Mouse (Mus musculus) heart, postnatal 0 days (tissue): ENCODE results near the gene 1700019N19Rik. TPM values are rescaled to one million over a fixed set of nuclear protein-coding genes. Genes with fewer than 3 reads are reported as not detected.

ENCODE experiments used
- ATAC-seq: fragments of 200-750 bp; cut with Nextera tagmentation; 2 replicates; pipeline ENCODE4 v1.8.0; 2017; ENCODE audit warnings: low read depth, moderate number of reproducible peaks, moderate library complexity; ENCODE audit not compliant: insufficient read depth
- DNase-seq: peaks from one replicate; pipeline ENCODE4 v3.0.0-alpha.2; 2016; ENCODE audit warnings: low spot score
- H3K27ac ChIP-seq: fragments of 300-500 bp; sonication (generic); 2 replicates; pipeline ENCODE4 v1.5.1; 2014; ENCODE audit warnings: low read depth, mild to moderate bottlenecking
- H3K27me3 ChIP-seq: fragments of 300-500 bp; sonication (generic); 2 replicates; pipeline ENCODE4 v1.6.1; 2014; ENCODE audit warnings: low read length, mixed read lengths; ENCODE audit not compliant: control insufficient read depth, insufficient read depth
- H3K36me3 ChIP-seq: fragments of 300-500 bp; sonication (generic); replicated peaks from 2 replicates; pipeline ENCODE4 v1.6.1; 2014; ENCODE audit warnings: low read length, mixed read lengths; ENCODE audit not compliant: control insufficient read depth, insufficient read depth
- H3K4me1 ChIP-seq: fragments of 300-500 bp; sonication (generic); 2 replicates; pipeline ENCODE4 v1.6.1; 2014; ENCODE audit warnings: antibody characterized with exemption; ENCODE audit not compliant: control insufficient read depth, insufficient read depth
- H3K4me2 ChIP-seq: fragments of 300-500 bp; sonication (generic); 2 replicates; pipeline ENCODE4 v1.6.1; 2014; ENCODE audit warnings: low read depth, mild to moderate bottlenecking, low read length, moderate library complexity
- H3K4me3 ChIP-seq: fragments of 300-500 bp; sonication (generic); 2 replicates; pipeline ENCODE4 v1.5.1; 2014; ENCODE audit warnings: low read depth, low read length
- H3K9ac ChIP-seq: fragments of 300-500 bp; sonication (generic); replicated peaks from 2 replicates; pipeline ENCODE4 v1.6.1; 2014; ENCODE audit warnings: low read depth, low read length, mixed read lengths
- H3K9me3 ChIP-seq: fragments of 300-500 bp; sonication (generic); replicated peaks from 2 replicates; pipeline ENCODE4 v1.6.1; 2016; ENCODE audit warnings: low read length; ENCODE audit not compliant: control insufficient read depth
- CTCF ChIP-seq: IDR thresholded peaks from 2 replicates; pipeline ENCODE4 v1.5.1; 2016; ENCODE audit warnings: antibody characterized with exemption, control low read depth, low read depth
- EP300 ChIP-seq: IDR thresholded peaks from 2 replicates; pipeline ENCODE4 v1.6.1; 2016; ENCODE audit warnings: antibody characterized with exemption, low read depth
- WGBS: fragments of 180-500 bp; shearing (Covaris S2); extraction: QIAGEN DNeasy Blood & Tissue Kit; methylation state at CpG from one replicate; pipeline ENCODE4 v1.1.7; 2014; 5-methylcytosine and 5-hydroxymethylcytosine counted together
- polyA plus RNA-seq: library from polyadenylated mRNA; unstranded; fragments of >200 nt; fragmentation: Nextera tagmentation; extraction: Ambion mirVana; gene quantifications from 2 replicates; pipeline ENCODE4 v1.2.1, GENCODE M21; 2015
- total RNA-seq: library from RNA; depleted of rRNA; stranded (reverse); fragments of >200 nt; gene quantifications from 2 replicates; pipeline ENCODE4 v1.2.3, GENCODE M21; 2014; ENCODE audit warnings: low replicate concordance

Gene 1700019N19Rik
- total and polyA plus RNA-seq, 2 experiments from 2014 or later = not detected

GRCm38 (mm10) chr19:58817398-58817797 lies 23.1 kb upstream of the 1700019N19Rik start:
- 87% methylated on average over 11 of the region's 11 CpGs for WGBS
- H3K27ac ChIP-seq = peak overlapping the region; percentile 78
- TF ChIP-seq CTCF (no peak), EP300 (no peak)

GRCm38 (mm10) chr19:58816453-58817041 lies 22.3 kb upstream of the 1700019N19Rik start:
- ATAC-seq = peak; percentile 39; the same call in 1 of the 2 replicates
- Histone ChIP-seq H3K4me2 (no peak overlapping the region), H3K9ac (no peak overlapping the region), H3K4me1 (peaks cover 28% of the 10 kb centered on the region), H3K9me3 (no peaks in the 10 kb centered on the region), H3K4me3 (no peak overlapping the region), H3K27ac (peak overlapping the region; percentile 78), H3K27me3 (no peaks in the 10 kb centered on the region), H3K36me3 (no peaks in the 10 kb centered on the region)
- peak; percentile 47 for DNase-seq
- WGBS = 52% methylated on average over 17 of the region's 17 CpGs
- TF ChIP-seq EP300 (no peak), CTCF (no peak)

More at GRCm38 (mm10) chr19:58817398-58817797, 23.1 kb upstream of the 1700019N19Rik start:
- peaks cover 28% of the 10 kb centered on the region for H3K4me1 ChIP-seq
- H3K4me3 ChIP-seq = no peak overlapping the region
- no peaks in the 10 kb centered on the region for H3K27me3 ChIP-seq
- no peak for ATAC-seq
- no peak for DNase-seq
- no peak overlapping the region for H3K4me2 ChIP-seq
- H3K9me3 ChIP-seq = no peaks in the 10 kb centered on the region
- no peak overlapping the region for H3K9ac ChIP-seq
- no peaks in the 10 kb centered on the region for H3K36me3 ChIP-seq

DNA sequence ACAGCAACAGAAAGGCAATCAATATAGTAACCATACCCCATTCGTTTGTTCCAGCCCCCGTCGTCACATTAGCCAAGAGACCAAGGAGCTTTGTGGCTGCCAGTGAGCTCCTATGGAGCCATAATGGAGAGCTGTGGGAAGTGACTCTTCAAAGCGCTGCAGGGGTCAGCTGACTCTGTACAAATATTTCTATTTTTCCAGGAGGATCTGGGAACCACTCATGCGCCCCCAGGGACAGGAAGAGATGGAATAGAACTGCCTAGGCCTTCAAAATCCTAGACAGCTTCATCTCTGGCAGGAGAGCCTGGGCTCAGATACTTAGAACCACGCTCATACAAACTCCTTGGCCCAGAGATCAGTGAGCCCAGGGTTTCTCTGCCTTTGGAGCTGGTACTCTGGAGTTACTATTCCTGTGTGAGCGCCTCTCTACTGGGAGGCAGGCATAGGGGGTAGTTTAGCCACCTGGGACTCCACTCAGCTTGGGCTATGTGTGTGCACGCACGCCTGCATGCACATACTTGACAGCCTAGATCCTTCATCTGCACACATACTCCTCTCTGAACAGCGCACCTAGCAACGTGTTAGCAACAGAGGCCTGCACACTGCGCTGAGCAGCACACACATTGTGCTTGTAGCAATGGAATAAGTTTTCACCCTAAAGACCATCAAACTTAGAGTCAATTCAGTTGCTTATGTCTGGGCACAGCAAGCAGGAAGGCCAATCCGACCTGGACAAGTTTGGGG lies 21.1 kb upstream of the 1700019N19Rik start:
- no peak for TF ChIP-seq CTCF
- no peak for TF ChIP-seq EP300
- Histone ChIP-seq H3K9me3 (no peaks in the 10 kb centered on the region), H3K27ac (no peak overlapping the region), H3K9ac (no peak overlapping the region), H3K4me3 (no peak overlapping the region), H3K4me2 (no peak overlapping the region), H3K36me3 (no peaks in the 10 kb centered on the region), H3K27me3 (no peaks in the 10 kb centered on the region), H3K4me1 (peaks cover 28% of the 10 kb centered on the region)
- WGBS = 88% methylated on average over 13 of the region's 13 CpGs
- no peak for DNase-seq
- ATAC-seq = no peak

GRCm38 (mm10) chr19:58810536-58810935 lies 16.3 kb upstream of the 1700019N19Rik start:
- Histone ChIP-seq H3K9me3 (no peaks in the 10 kb centered on the region), H3K4me1 (no peaks in the 10 kb centered on the region), H3K4me2 (no peak overlapping the region), H3K9ac (no peak overlapping the region), H3K27me3 (no peaks in the 10 kb centered on the region), H3K4me3 (no peak overlapping the region), H3K36me3 (peaks cover 1% of the 10 kb centered on the region; the same call in 1 of the 2 replicates), H3K27ac (no peak overlapping the region)
- ATAC-seq = no peak
- TF ChIP-seq EP300 (no peak), CTCF (no peak)
- DNase-seq = no peak
- WGBS = 80% methylated on average over 5 of the region's 5 CpGs

DNA sequence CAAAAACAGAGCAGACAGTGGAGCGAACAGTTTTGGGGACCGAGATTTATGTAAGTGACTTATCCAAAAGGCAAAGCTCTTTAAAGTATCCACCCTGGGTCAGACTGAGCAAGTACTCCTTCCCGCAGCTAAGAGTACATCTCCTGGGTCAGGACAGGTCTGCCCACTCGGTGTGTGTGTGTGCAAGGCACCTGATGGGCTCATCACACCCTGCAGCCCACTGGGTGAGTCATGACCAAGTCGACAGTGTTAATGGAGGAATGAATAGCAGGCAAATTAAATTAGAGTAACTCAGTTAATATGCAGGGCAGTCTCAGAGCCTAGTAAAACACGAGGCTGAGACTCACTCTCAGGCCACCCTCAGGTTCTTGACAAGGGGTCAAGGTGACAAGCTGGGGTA lies 14.6 kb upstream of the 1700019N19Rik start:
- WGBS = 80% methylated on average over 6 of the region's 6 CpGs
- Histone ChIP-seq H3K27me3 (no peaks in the 10 kb centered on the region), H3K4me1 (no peaks in the 10 kb centered on the region), H3K9ac (no peak overlapping the region), H3K4me3 (no peak overlapping the region), H3K27ac (no peak overlapping the region), H3K36me3 (peaks cover 17% of the 10 kb centered on the region), H3K9me3 (no peaks in the 10 kb centered on the region), H3K4me2 (no peak overlapping the region)
- DNase-seq (no peak), ATAC-seq (no peak)
- TF ChIP-seq EP300 = no peak
- no peak for TF ChIP-seq CTCF
